Mouse (Mus musculus) spleen, adult 10 weeks (tissue): ENCODE data around the gene Gm10490. TPM values are rescaled to one million over a fixed set of nuclear protein-coding genes. Genes with fewer than 3 reads are reported as not detected.

Experiments used
- polyA plus RNA-seq: library from polyadenylated mRNA; stranded (reverse); fragments of 350-450 nt; fragmentation: Illumina TruSeq; extraction: RNeasy Lipid Tissue Mini Kit (QIAGEN cat#74804); gene quantifications from one replicate; pipeline ENCODE4 v1.2.3, GENCODE M21; 2015; ENCODE audit warnings: low replicate concordance; ENCODE audit not compliant: insufficient read depth

The Gm10490 gene
- not detected for polyA plus RNA-seq

GRCm38 (mm10) chrX:7909242-7909641, at the start of gene Gm10490:
Gene Gm10490 (plus strand): TSS chrX:7909542.

GRCm38 (mm10) chrX:7878007-7878419, 31.3 kb upstream of the Gm10490 start, which contains the start of gene Pim2:
Gene Pim2 (plus strand): TSS chrX:7878262.

GRCm38 (mm10) chrX:7883841-7884567, 25.3 kb upstream of the Gm10490 start, which contains the start of gene Slc35a2:
Gene Slc35a2 (plus strand): TSS chrX:7884028.

GRCm38 (mm10) chrX:7898880-7899874, 10.2 kb upstream of the Gm10490 start, which contains the start of the genes Pqbp1 and Timm17b:
Gene Pqbp1 (minus strand): TSS chrX:7899269.
Gene Timm17b (plus strand): TSS chrX:7899357.

GRCm38 (mm10) chrX:7907735-7908134, 1.6 kb upstream of the Gm10490 start, which contains the start of gene Gm10491:
Gene Gm10491 (minus strand): TSS chrX:7907835.

GRCm38 (mm10) chrX:7919601-7920383, 10.4 kb downstream of the Gm10490 start, which contains the start of gene Pcsk1n:
Gene Pcsk1n (plus strand): TSS chrX:7919822.

GRCm38 (mm10) chrX:7928270-7928790, 19.0 kb downstream of the Gm10490 start, which contains the start of gene Eras:
Gene Eras (minus strand): TSS chrX:7928607.

GRCm38 (mm10) chrX:7947108-7947899, 38.0 kb downstream of the Gm10490 start, which contains the start of gene Hdac6:
Gene Hdac6 (minus strand): TSS chrX:7947889.

Other genes with a start within 250 kb of the Gm10490 start
- gene Plp2, start 238.2 kb upstream of the Gm10490 start, polyA plus RNA-seq: 119 TPM
- gene Magix, start 228.3 kb upstream of the Gm10490 start, polyA plus RNA-seq: 0.14 TPM
- gene Gpkow, start 212.4 kb upstream of the Gm10490 start, polyA plus RNA-seq: 51.7 TPM
- gene Wdr45, start 195.2 kb upstream of the Gm10490 start, polyA plus RNA-seq: 38.0 TPM
- gene Gm45208, start 187.3 kb upstream of the Gm10490 start, polyA plus RNA-seq: not detected
- 22.9 TPM for gene Praf2, start 181.1 kb upstream of the Gm10490 start, polyA plus RNA-seq
- gene Ccdc120, start 158.6 kb upstream of the Gm10490 start, polyA plus RNA-seq: 2.0 TPM
- gene Tfe3, start 147.0 kb upstream of the Gm10490 start, polyA plus RNA-seq: 28.7 TPM
- gene Gripap1, start 119.8 kb upstream of the Gm10490 start, polyA plus RNA-seq: 207 TPM
- 2.4 TPM for gene Kcnd1, start 87.3 kb upstream of the Gm10490 start, polyA plus RNA-seq
- 173 TPM for gene Otud5, start 68.2 kb upstream of the Gm10490 start, polyA plus RNA-seq
- 38.2 TPM for gene Pim2, start 31.3 kb upstream of the Gm10490 start, polyA plus RNA-seq
- gene Slc35a2, start 25.5 kb upstream of the Gm10490 start, polyA plus RNA-seq: 18.6 TPM
- 129 TPM for gene Pqbp1, start 10.3 kb upstream of the Gm10490 start, polyA plus RNA-seq
- 22.6 TPM for gene Timm17b, start 10.2 kb upstream of the Gm10490 start, polyA plus RNA-seq
- not detected for gene Gm10491, start 1.7 kb upstream of the Gm10490 start, polyA plus RNA-seq
- gene Pcsk1n, start 10.3 kb downstream of the Gm10490 start, polyA plus RNA-seq: not detected
- gene Eras, start 19.1 kb downstream of the Gm10490 start, polyA plus RNA-seq: not detected
- gene Hdac6, start 38.3 kb downstream of the Gm10490 start, polyA plus RNA-seq: 14.7 TPM
- gene Gata1, start 68.5 kb downstream of the Gm10490 start, polyA plus RNA-seq: 6.3 TPM
- not detected for gene Glod5, start 109.0 kb downstream of the Gm10490 start, polyA plus RNA-seq
- 31.7 TPM for gene Suv39h1, start 165.2 kb downstream of the Gm10490 start, polyA plus RNA-seq
- 85.1 TPM for gene Was, start 181.0 kb downstream of the Gm10490 start, polyA plus RNA-seq
- gene Wdr13, start 223.3 kb downstream of the Gm10490 start, polyA plus RNA-seq: 44.9 TPM
- gene Rbm3, start 236.3 kb downstream of the Gm10490 start, polyA plus RNA-seq: 722 TPM